Mouse (Mus musculus) kidney, postnatal 14 days (tissue): ENCODE results near the gene Sys1.
A peak's percentile ranks its signal among the peaks of the same experiment; 100 is the strongest.

Source experiments
- DNase-seq: peaks from one replicate; pipeline ENCODE4 v3.0.0; 2022; ENCODE audit warnings: mixed read lengths

Gene Sys1

GRCm38 (mm10) chr2:164504919-164505318 lies 48.2 kb downstream of the Sys1 start:
- DNase-seq = no peak

DNA sequence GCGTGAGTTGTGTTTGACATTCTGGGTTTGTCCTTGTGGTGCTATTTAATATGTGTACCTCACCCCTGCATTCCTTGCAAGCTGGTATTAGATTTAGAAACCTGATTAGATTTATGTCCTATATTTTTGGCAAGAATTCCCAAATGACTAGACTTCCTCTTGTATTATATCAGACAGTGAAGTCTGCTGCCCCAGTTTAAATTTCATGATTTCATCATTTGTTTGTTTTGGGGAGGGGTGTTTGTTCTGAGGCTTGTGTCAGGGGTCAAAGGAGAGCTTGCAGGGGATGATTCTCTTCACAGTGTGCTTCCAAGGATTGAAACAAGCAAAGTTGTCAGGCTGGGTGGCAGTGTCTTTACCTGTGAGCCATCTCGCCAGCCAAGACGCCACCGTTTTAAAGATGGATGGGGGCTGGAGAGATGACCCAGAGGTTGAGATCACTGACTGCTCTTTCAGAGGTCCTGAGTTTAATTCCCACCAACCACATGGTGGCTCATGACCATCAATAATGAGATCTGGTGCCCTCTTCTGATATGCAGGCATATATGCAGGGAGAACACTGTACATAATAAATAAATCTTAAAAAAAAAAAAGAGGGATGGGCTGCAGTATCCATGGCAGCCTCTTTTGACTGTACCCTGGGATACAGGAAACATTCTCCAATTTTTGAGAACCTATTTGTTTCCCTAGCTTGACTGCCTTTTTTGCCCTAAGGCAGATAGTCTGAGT lies 49.0 kb downstream of the Sys1 start:
- DNase-seq = no peak

- DNase-seq = no peak
These were observed 51.0 kb downstream of the Sys1 start for GRCm38 (mm10) chr2:164507811-164508210.

GRCm38 (mm10) chr2:164510621-164511190 lies 53.9 kb downstream of the Sys1 start:
- peak; percentile 69 for DNase-seq

- DNase-seq = peak; percentile 34
These were observed 55.6 kb downstream of the Sys1 start for GRCm38 (mm10) chr2:164512121-164512909.

DNA sequence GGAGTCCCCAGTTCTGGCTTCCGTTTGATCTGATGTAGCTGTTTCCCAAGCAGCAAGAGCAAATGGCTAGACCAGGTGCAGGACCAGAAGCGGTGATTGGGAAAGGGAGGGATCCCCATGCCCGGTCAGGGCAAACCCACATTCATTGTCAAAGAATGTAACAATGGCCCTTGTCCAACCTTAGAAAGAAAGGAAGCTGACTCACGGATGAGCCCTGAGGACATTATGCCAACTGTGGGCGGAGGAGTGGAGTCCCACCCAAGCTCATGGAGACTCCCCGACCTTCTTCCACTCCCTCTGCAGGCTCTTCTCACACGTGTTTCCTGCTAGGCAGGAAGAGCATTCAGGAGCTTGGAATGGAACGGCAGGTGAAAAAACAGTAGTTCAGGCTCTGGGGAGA lies 56.6 kb downstream of the Sys1 start:
- peak; percentile 67 for DNase-seq

DNA sequence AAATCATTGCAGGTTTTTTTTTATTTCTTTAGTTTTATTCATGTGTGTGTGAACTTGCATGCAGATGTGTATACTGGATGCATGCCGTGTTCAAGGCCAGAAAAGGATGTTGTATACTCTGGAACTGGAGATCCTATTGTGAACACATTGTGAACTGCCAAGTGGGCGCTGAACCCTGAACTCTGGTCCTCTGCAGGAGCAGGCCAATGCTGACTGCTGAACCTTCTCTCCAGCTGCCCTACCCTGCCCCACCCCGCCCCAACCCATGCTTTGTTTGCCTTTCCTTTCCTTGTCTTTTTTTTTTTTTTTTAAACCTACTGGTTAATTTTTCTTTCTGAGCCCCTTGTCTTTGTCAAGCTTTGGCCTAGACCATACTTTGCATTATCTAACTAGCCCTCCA lies 58.2 kb downstream of the Sys1 start:
- no peak for DNase-seq

DNA sequence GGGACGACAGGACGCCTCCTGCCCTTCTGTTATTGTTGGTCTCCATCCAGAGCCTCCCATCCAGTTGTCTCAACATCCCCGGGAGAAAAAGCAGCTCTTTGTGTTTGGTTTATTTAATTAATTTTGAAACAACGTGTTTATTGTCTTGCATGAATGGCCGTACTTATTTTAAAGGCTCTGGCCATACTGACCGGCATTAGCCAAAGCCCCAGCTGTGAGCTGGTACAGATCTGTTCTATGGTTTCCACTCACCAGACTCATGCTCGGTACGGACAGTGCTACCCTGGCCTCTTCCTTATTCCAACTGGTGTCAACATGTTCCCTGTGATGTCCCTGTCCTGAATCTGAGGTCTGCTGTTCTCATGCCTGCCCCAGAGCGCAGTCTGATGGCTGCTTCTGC lies 59.1 kb downstream of the Sys1 start:
- no peak for DNase-seq

DNA sequence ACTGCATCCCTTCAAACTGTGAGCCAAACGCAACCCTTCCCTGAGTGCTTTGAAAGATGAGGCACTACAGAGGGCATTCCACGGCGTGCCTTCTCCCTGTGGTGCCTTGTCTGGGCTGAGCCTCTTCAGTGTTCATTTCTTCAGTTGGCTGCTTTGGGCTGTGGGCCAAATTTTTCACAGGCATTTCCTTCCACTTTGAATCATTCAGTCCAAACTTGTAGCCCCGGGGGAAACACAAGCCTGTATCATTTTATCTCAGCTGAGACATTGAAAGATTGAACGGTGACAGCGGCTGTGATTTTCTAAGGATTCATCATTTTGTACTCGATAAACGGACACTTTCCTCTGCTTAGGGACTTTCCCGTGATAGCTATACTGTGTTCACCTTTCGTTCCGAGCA lies 59.8 kb downstream of the Sys1 start:
- DNase-seq = no peak

- peak; percentile 70 for DNase-seq
These were observed 60.9 kb downstream of the Sys1 start for GRCm38 (mm10) chr2:164517485-164518221.

- no peak for DNase-seq
These were observed 61.8 kb downstream of the Sys1 start for GRCm38 (mm10) chr2:164518266-164519170.

DNA sequence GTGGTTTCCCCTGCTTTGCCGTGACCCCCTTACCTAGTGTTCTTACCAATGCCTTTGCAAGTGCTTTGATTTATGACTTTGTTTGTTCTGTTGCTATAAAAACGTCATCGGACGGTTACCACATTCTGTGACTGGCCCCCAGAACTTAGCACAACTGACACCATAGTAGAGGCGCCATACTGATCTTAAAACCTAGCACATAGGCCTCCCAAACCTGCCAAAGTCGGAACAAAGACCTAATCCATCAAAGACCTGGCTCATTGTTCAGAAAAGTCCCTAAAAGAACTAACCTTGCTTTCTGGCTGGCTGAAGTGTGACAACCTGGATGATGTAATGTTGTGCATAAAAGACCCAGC lies 62.4 kb downstream of the Sys1 start:
- DNase-seq = no peak

DNA sequence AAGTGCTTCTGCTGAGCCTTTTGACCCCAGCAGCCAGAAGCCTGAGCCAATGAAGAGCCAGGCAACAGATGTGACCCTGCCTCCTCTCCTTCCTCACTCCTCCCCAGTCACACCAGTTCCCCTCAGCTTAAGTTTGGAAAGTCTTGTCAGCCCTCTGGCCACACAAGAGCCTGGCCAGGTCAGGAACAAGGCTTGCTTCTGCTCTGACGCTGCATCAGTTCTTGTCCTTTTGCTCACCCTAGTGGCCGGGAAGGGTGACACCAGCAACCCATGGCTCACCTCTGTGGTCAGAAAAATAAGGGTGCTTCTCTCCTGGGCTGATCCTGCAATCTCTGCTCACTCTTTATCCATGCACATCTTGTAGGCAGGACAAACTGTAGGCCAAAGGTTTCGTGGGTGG lies 64.0 kb downstream of the Sys1 start:
- peak; percentile 78 for DNase-seq

DNA sequence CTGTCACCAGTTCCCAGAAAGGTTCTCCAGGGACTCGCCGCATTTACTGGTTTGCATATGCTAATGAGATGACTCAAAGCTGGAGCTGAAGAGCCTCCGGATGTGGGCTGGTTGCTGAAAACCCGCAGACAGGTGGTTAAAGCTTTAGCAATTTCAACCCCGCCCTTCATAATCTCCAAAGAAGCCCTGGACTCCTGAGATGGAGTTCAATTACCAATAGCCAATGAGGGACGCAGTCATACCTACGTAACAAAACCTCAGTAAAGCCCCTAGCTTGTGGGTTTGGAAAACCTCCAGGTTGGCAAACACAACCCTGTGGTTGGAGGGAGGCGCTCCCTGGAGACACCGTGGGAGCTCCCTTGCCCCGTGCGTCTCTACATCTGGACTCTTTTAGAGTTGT lies 65.1 kb downstream of the Sys1 start:
- no peak for DNase-seq

DNA sequence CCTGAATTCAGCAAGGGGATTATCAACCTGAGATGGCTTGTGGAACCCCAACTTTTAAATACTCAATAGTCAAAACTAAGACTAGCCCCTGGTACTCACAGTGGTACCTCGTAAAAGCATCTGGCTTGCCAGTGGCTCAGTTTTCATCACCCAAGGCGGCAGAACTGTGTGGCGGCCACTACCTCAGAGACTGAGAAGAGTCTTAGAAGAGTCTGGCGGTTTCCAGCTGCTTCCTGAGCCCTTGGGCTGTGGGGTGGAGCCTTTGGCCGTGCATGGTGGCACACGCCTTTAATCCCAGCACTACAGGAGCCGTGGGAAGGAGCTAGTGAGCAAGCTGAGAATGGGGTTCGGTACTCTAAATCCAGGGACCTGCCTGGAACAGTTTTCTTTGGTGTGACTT lies 65.5 kb downstream of the Sys1 start:
- no peak for DNase-seq

DNA sequence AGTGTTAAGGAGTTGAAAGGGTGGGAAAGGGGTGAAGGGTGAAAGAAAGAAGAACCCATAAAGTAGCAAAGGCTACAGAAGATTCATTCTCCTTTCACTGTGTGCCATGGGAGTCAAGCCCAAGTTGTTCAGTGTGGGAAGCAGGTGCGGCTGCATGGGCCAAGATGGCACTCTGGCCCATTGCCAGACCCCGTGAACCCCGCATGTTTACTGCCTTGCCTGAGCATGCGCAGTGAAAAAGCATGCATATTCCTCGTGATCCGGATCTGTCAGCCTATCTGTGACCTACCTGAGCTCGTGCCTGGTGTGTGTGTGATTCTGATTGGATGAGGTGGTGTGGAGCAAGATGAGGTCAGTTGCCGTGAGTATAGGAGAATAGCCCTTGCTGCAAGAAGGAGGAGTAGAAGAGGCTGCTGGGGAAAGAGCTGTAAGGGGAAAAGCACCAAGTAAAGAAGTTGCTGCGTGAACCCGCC lies 66.6 kb downstream of the Sys1 start:
- DNase-seq = no peak

GRCm38 (mm10) chr2:164528557-164528956 lies 71.8 kb downstream of the Sys1 start:
- no peak for DNase-seq
